Mouse (Mus musculus): ENCODE measurements at regions not wholly inside any gene's neighbourhood (a gene's known extent, or its start where the extent isn't known, plus 50 kb on each side); places are given as distances from the start of the nearest gene placed in this dataset.

DNA sequence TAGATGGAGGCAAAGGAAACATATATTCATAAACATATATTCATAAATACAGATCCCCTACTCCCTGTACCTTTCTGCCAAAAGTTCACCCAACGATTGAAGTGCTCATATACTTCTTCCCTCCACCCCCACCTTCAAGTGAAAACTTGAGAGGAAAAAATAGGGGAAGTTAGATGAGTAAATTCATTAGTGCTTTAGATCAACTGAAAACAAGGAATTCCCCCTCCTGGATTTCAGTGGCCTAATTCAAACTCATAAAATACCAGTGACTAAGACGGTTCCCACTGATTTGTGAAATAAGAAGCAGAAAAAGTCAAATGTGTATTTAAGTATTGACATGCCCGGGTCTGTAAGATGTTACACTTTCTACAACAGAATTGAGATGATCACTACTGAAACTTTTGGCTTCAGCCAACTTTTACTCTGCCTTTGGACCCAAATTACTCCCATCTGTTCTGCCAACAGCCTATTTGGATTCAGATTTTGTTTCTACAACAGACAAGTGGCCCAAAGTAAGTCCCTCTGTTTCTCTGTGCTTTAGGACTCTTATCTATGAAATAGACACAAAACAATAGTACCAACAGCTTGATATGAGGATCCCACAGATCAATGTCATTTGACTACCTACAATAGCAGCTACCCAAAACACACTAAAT lies 320.7 kb downstream of the Tex13c3 start:
- no peak overlapping the region for H3K4me3 ChIP-seq (ENCODE audit: insufficient read depth, low read length)
- H3K27ac ChIP-seq (ENCODE audit: insufficient read depth, low read depth, low read length): peak overlapping the region; percentile 81
- peaks cover 14% of the 10 kb centered on the region for H3K4me1 ChIP-seq (ENCODE audit: control insufficient read depth, insufficient read depth, low read length)
- TF ChIP-seq CTCF (IDR thresholded peaks at IDR 0.05; ENCODE audit: low read depth, low read length) (no peak), POLR2A (IDR thresholded peaks at IDR 0.05; ENCODE audit: borderline replicate concordance, low read depth, low read length) (no peak)

DNA sequence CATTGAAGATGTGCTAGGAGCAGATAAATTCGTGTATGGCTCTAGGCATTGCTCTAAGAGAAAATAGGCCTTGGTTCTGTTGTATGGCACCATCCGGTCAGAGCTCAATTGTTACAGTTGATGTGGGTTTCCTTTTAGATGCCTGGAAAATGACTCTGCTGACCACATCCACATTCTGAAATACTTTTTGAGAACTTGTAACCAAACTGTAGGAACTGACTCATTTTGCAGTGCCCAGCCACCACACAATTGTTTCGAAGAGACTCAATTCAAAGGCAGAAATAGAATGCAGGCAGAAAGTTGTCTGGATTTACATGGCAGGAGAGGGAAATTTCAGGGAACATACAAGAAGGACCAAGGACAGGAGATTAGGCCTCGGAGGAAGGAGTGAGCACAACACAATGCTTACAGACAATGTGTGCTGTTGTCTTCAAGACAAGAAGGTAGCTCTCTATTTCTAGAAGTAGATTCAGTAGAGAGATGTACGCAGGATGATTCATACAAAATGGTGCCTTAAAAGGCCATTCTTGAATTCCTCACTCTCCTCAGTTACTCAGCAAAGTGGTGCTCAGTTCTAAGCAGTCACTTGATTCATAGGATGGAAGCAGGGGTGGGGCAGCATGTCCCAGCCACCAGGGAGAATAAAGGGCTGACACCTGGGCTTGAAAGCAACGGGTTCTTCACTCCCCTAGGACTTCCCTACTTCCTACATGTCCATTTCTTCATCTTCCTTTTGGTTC lies 323.5 kb downstream of the Tex13c3 start:
- TF ChIP-seq POLR2A (IDR thresholded peaks at IDR 0.05; ENCODE audit: borderline replicate concordance, low read depth, low read length) (no peak), CTCF (IDR thresholded peaks at IDR 0.05; ENCODE audit: low read depth, low read length) (no peak)
- Histone ChIP-seq H3K27ac (ENCODE audit: insufficient read depth, low read depth, low read length) (peak overlapping the region; percentile 92), H3K4me1 (ENCODE audit: control insufficient read depth, insufficient read depth, low read length) (peaks cover 24% of the 10 kb centered on the region), H3K4me3 (ENCODE audit: insufficient read depth, low read length) (peak overlapping the region; percentile 3; the same call in 1 of the 2 replicates)

GRCm38 (mm10) chrX:19153619-19154018 lies 327.5 kb downstream of the Tex13c3 start:
- H3K4me3 ChIP-seq (ENCODE audit: insufficient read depth, low read length): no peak overlapping the region
- TF ChIP-seq POLR2A (IDR thresholded peaks at IDR 0.05; ENCODE audit: borderline replicate concordance, low read depth, low read length) (no peak), CTCF (IDR thresholded peaks at IDR 0.05; ENCODE audit: low read depth, low read length) (no peak)
- H3K4me1 ChIP-seq (ENCODE audit: control insufficient read depth, insufficient read depth, low read length): peaks cover 22% of the 10 kb centered on the region
- peak overlapping the region; percentile 4; the same call in 1 of the 2 replicates for H3K27ac ChIP-seq (ENCODE audit: insufficient read depth, low read depth, low read length)

DNA sequence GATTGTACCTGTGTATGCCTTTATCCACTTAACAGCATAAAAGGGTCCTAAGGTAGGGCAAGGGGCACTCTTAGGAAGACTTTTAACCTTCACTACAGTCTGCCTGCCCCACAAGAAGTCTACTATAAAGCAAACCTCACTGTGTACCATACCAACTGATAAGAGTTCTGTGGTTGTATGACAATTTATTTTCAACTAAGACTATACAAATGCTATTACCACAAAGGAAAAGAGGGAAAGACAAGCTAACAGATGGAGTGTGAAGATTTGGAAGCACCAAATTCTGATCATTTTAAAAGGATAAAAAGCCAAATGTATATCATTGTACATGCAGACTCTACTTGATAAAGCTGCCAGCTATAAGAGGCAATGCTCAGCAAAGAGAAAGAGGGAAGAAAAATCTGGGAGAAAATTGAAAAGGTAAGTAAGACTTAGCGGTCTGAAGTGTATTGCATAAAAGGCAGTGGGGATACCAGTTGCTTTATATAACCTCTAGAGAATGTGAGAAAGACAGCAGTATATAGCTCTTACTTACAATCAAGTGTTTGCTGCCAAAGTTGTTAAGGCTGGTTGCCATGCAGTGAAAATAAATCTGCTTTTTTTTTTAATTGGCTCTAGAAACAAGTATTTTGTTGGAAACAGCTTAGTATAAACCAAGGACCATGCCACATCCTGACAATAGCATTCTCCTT lies 328.8 kb downstream of the Tex13c3 start:
- H3K4me1 ChIP-seq (ENCODE audit: control insufficient read depth, insufficient read depth, low read length): peaks cover 17% of the 10 kb centered on the region
- H3K27ac ChIP-seq (ENCODE audit: insufficient read depth, low read depth, low read length): no peak overlapping the region
- TF ChIP-seq POLR2A (IDR thresholded peaks at IDR 0.05; ENCODE audit: borderline replicate concordance, low read depth, low read length): no peak
- TF ChIP-seq CTCF (IDR thresholded peaks at IDR 0.05; ENCODE audit: low read depth, low read length): no peak
- H3K4me3 ChIP-seq (ENCODE audit: insufficient read depth, low read length): no peak overlapping the region

DNA sequence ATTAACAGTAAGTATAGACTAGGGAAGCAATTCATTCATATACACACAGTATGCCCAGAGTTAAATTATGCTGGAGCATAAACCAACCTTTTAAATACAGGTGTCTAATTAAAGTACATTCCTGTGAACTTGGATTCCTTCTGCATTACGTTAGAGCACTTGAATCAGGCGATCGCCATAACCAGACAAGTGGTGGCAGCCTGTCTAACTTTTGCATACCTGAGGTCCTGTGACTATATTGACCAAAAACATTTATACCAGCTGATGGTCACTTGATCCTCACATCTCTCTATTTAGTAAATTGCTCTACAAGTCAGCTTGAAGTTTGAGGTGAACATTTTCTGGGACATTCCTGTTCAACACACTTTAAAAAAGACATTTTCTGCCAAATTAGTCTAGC lies 330.5 kb downstream of the Tex13c3 start:
- peaks cover 14% of the 10 kb centered on the region for H3K4me1 ChIP-seq (ENCODE audit: control insufficient read depth, insufficient read depth, low read length)
- TF ChIP-seq CTCF (IDR thresholded peaks at IDR 0.05; ENCODE audit: low read depth, low read length): no peak
- no peak for TF ChIP-seq POLR2A (IDR thresholded peaks at IDR 0.05; ENCODE audit: borderline replicate concordance, low read depth, low read length)
- H3K4me3 ChIP-seq (ENCODE audit: insufficient read depth, low read length): no peak overlapping the region
- no peak overlapping the region for H3K27ac ChIP-seq (ENCODE audit: insufficient read depth, low read depth, low read length)

GRCm38 (mm10) chrX:19148672-19149071 lies 332.4 kb downstream of the Tex13c3 start:
- H3K4me1 ChIP-seq (ENCODE audit: control insufficient read depth, insufficient read depth, low read length): peaks cover 7% of the 10 kb centered on the region
- TF ChIP-seq POLR2A (IDR thresholded peaks at IDR 0.05; ENCODE audit: borderline replicate concordance, low read depth, low read length) (no peak), CTCF (IDR thresholded peaks at IDR 0.05; ENCODE audit: low read depth, low read length) (no peak)
- no peak overlapping the region for H3K4me3 ChIP-seq (ENCODE audit: insufficient read depth, low read length)
- H3K27ac ChIP-seq (ENCODE audit: insufficient read depth, low read depth, low read length): no peak overlapping the region

GRCm38 (mm10) chrX:19148251-19148650 lies 332.9 kb downstream of the Tex13c3 start:
- no peak overlapping the region for H3K27ac ChIP-seq (ENCODE audit: insufficient read depth, low read depth, low read length)
- no peak overlapping the region for H3K4me3 ChIP-seq (ENCODE audit: insufficient read depth, low read length)
- no peak for TF ChIP-seq CTCF (IDR thresholded peaks at IDR 0.05; ENCODE audit: low read depth, low read length)
- H3K4me1 ChIP-seq (ENCODE audit: control insufficient read depth, insufficient read depth, low read length): peaks cover 4% of the 10 kb centered on the region

GRCm38 (mm10) chrX:19112753-19113152 lies 368.4 kb downstream of the Tex13c3 start:
- H3K4me1 ChIP-seq (ENCODE audit: control insufficient read depth, insufficient read depth, low read length): no peaks in the 10 kb centered on the region
- H3K4me3 ChIP-seq (ENCODE audit: insufficient read depth, low read length): no peak overlapping the region
- no peak for TF ChIP-seq CTCF (IDR thresholded peaks at IDR 0.05; ENCODE audit: low read depth, low read length)
- TF ChIP-seq POLR2A (IDR thresholded peaks at IDR 0.05; ENCODE audit: borderline replicate concordance, low read depth, low read length): no peak
- no peak overlapping the region for H3K27ac ChIP-seq (ENCODE audit: insufficient read depth, low read depth, low read length)

DNA sequence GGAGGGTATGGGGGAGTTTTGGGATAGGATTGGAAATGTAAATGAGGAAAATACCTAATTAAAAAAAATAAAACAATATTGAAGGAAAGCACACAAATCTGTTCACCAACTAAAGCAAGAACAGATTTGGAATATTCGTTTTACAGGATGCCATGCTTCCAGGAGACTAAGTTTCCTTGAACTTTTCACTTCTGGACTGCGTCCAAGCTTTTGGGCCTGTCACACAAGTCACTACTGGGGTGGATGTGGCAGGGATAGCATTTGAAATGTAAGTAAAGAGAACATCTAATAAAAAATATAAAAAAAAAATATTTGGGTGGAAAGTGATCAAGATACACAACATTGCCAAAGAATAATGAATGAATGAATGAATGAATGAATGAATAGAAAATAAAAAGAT lies 378.2 kb downstream of the Tex13c3 start:
- TF ChIP-seq POLR2A (IDR thresholded peaks at IDR 0.05; ENCODE audit: borderline replicate concordance, low read depth, low read length): no peak
- no peak for TF ChIP-seq CTCF (IDR thresholded peaks at IDR 0.05; ENCODE audit: low read depth, low read length)
- H3K27ac ChIP-seq (ENCODE audit: insufficient read depth, low read depth, low read length): no peak overlapping the region
- H3K4me1 ChIP-seq (ENCODE audit: control insufficient read depth, insufficient read depth, low read length): no peaks in the 10 kb centered on the region
- no peak overlapping the region for H3K4me3 ChIP-seq (ENCODE audit: insufficient read depth, low read length)

GRCm38 (mm10) chrX:19095960-19096359 lies 385.2 kb downstream of the Tex13c3 start:
- peak overlapping the region; percentile 50 for H3K27ac ChIP-seq (ENCODE audit: insufficient read depth, low read depth, low read length)
- H3K4me1 ChIP-seq (ENCODE audit: control insufficient read depth, insufficient read depth, low read length): peaks cover 6% of the 10 kb centered on the region
- TF ChIP-seq POLR2A (IDR thresholded peaks at IDR 0.05; ENCODE audit: borderline replicate concordance, low read depth, low read length): no peak
- no peak for TF ChIP-seq CTCF (IDR thresholded peaks at IDR 0.05; ENCODE audit: low read depth, low read length)
- H3K4me3 ChIP-seq (ENCODE audit: insufficient read depth, low read length): no peak overlapping the region

Data from bone marrow macrophage, adult 2 months (primary cell).